ENCODE assay signal across 8 mouse cellular contexts in the genomic region with DNA sequence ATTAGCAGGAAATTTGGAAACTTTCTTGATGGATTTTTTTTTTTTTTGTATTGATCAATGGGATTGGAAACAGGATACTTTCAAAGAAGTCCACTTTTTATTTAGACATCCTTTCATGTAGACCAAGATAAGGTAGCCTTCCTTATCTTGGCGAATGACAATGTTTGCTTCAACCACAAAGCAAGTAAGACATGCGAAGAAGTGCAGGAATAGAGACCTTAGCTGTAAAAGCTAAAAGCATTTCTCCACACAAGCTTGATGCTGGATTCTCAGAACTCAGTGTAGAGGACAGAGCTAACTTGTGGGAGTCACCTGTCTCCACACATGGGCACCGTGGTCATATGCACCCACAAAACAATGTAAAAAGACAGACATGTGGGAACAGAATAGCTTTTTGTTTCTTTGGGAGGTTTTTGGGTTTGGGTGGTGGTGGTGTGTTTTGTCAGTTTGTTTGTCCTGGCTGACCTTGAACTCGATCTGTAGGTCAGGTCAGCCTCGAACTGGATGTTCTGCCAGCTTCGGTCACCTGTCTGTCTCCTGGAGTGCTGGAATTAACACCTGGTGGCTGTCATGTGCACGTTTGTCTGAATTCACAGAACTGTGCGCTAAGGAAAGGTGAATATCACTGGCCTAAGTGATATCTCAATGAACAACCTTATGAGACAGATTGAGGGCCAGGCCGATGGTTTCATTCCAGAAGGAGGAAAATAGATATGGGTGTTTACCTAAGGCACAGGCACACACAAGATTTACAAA. TPM values are rescaled to one million over a fixed set of nuclear protein-coding genes. Genes with fewer than 3 reads are reported as not detected.
DNase-seq lines count a peak whose midpoint lies in the region; ATAC-seq and TF ChIP-seq lines count a peak whose summit lies in the region.

No protein-coding gene starts in this region.

- H3K9ac ChIP-seq in lung, postnatal 0 days (replicated peaks; ENCODE audit: low read depth): peak overlapping the region; percentile 48; the same call in 1 of the 2 replicates
- H3K9ac ChIP-seq in hindbrain, embryonic 11.5 days (ENCODE audit: low read depth, low read length): no peak overlapping the region
- H3K9ac ChIP-seq in limb, embryonic 14.5 days (ENCODE audit: low read depth, low read length, severe bottlenecking): 0 out of 2 replicates have a peak overlapping the region, but pooled peaks have one; percentile 62
- H3K9ac ChIP-seq in stomach, embryonic 14.5 days (replicated peaks; ENCODE audit: low read depth, low read length): no peak overlapping the region

- no peak for TF ChIP-seq EP300 in lung, postnatal 0 days (IDR thresholded peaks at IDR 0.05)

- WGBS in lung, postnatal 0 days: 56% methylated on average over 9 of the region's 9 CpGs
- 81% methylated on average over 9 of the region's 9 CpGs for WGBS in hindbrain, embryonic 11.5 days
- 76% methylated on average over 9 of the region's 9 CpGs for WGBS in limb, embryonic 14.5 days
- WGBS in stomach, embryonic 14.5 days: 59% methylated on average over 9 of the region's 9 CpGs

- H3K4me3 ChIP-seq in lung, postnatal 0 days (ENCODE audit: low read depth, low read length): peak overlapping the region; percentile 53
- H3K4me3 ChIP-seq in hindbrain, embryonic 11.5 days (ENCODE audit: low read depth, low read length): no peak overlapping the region; the same call in 1 of the 2 replicates
- H3K4me3 ChIP-seq in limb, embryonic 14.5 days (replicated peaks; ENCODE audit: low read length): peak overlapping the region; percentile 47
- H3K4me3 ChIP-seq in stomach, embryonic 14.5 days (ENCODE audit: low read depth, low read length): peak overlapping the region; percentile 31

- TF ChIP-seq CTCF in lung, postnatal 0 days (IDR thresholded peaks at IDR 0.05): no peak

- H3K27me3 ChIP-seq in lung, postnatal 0 days (replicated peaks; ENCODE audit: insufficient read depth, low read length): no peaks in the 10 kb centered on the region
- no peaks in the 10 kb centered on the region for H3K27me3 ChIP-seq in hindbrain, embryonic 11.5 days (ENCODE audit: control insufficient read depth, insufficient read depth, low read length)
- no peaks in the 10 kb centered on the region for H3K27me3 ChIP-seq in limb, embryonic 14.5 days (ENCODE audit: control insufficient read depth, insufficient read depth, low read length)
- no peaks in the 10 kb centered on the region for H3K27me3 ChIP-seq in stomach, embryonic 14.5 days (ENCODE audit: control insufficient read depth, insufficient read depth, low read length)

- no peak overlapping the region for H3K27ac ChIP-seq in lung, postnatal 0 days (ENCODE audit: low read length)
- H3K27ac ChIP-seq in hindbrain, embryonic 11.5 days (ENCODE audit: low read depth, low read length): no peak overlapping the region
- no peak overlapping the region for H3K27ac ChIP-seq in limb, embryonic 14.5 days (replicated peaks; ENCODE audit: low read depth, low read length)
- H3K27ac ChIP-seq in stomach, embryonic 14.5 days (ENCODE audit: low read length): no peak overlapping the region

- no peak for TF ChIP-seq POLR2A in limb, embryonic 14.5 days (IDR thresholded peaks at IDR 0.05; ENCODE audit: borderline replicate concordance, extremely low read depth, insufficient read depth, insufficient read length)

- peaks cover 4% of the 10 kb centered on the region; the same call in 1 of the 2 replicates for H3K4me1 ChIP-seq in lung, postnatal 0 days (ENCODE audit: insufficient read depth, low read depth, low read length)
- no peaks in the 10 kb centered on the region for H3K4me1 ChIP-seq in hindbrain, embryonic 11.5 days (replicated peaks; ENCODE audit: control insufficient read depth, insufficient read depth, low read length)
- H3K4me1 ChIP-seq in limb, embryonic 14.5 days (ENCODE audit: control insufficient read depth, insufficient read depth, low read length): peaks cover 6% of the 10 kb centered on the region; the same call in 1 of the 2 replicates
- peaks cover 9% of the 10 kb centered on the region; the same call in 1 of the 2 replicates for H3K4me1 ChIP-seq in stomach, embryonic 14.5 days (ENCODE audit: control insufficient read depth, insufficient read depth, low read length)

- H3K4me2 ChIP-seq in lung, postnatal 0 days (replicated peaks; ENCODE audit: low read depth, low read length): peak overlapping the region; percentile 81
- H3K4me2 ChIP-seq in hindbrain, embryonic 11.5 days (replicated peaks; ENCODE audit: low read depth, low read length): peak overlapping the region; percentile 55; the same call in 1 of the 2 replicates
- H3K4me2 ChIP-seq in limb, embryonic 14.5 days (replicated peaks; ENCODE audit: low read depth, low read length, severe bottlenecking): peak overlapping the region; percentile 74
- H3K4me2 ChIP-seq in stomach, embryonic 14.5 days (replicated peaks; ENCODE audit: low read depth, low read length): peak overlapping the region; percentile 71

- no peaks in the 10 kb centered on the region for H3K9me3 ChIP-seq in lung, postnatal 0 days (ENCODE audit: low read length)
- H3K9me3 ChIP-seq in hindbrain, embryonic 11.5 days (ENCODE audit: control insufficient read depth, low read length): no peaks in the 10 kb centered on the region
- H3K9me3 ChIP-seq in limb, embryonic 14.5 days (ENCODE audit: control insufficient read depth, low read length): no peaks in the 10 kb centered on the region
- no peaks in the 10 kb centered on the region for H3K9me3 ChIP-seq in stomach, embryonic 14.5 days (ENCODE audit: control insufficient read depth, low read depth, low read length)

- 0 out of 2 replicates have a peak, but pooled peaks cover 4% of the 10 kb centered on the region for H3K36me3 ChIP-seq in lung, postnatal 0 days (ENCODE audit: insufficient read depth, low read length)
- no peaks in the 10 kb centered on the region for H3K36me3 ChIP-seq in hindbrain, embryonic 11.5 days (ENCODE audit: control insufficient read depth, insufficient read depth, low read length)
- peaks cover 9% of the 10 kb centered on the region for H3K36me3 ChIP-seq in limb, embryonic 14.5 days (ENCODE audit: control insufficient read depth, insufficient read depth, low read length)
- no peaks in the 10 kb centered on the region for H3K36me3 ChIP-seq in stomach, embryonic 14.5 days (ENCODE audit: control insufficient read depth, insufficient read depth, low read length)

- no peak for DNase-seq in lung, postnatal 0 days (ENCODE audit: low spot score)
- DNase-seq in lung, postnatal 25 days (ENCODE audit: low spot score): no peak
- no peak for DNase-seq in hindbrain, embryonic 11.5 days (ENCODE audit: low spot score)
- DNase-seq in limb, embryonic 14.5 days (ENCODE audit: low spot score): no peak
- DNase-seq in cerebellum, adult 11-12 months: no peak
- no peak for DNase-seq in thymus, adult 18-20 months
- no peak for DNase-seq in ovary, adult 18-20 months (ENCODE audit: low spot score)

- ATAC-seq in lung, postnatal 0 days: peak; percentile 17; the same call in 1 of the 2 replicates
- ATAC-seq in hindbrain, embryonic 11.5 days (ENCODE audit: low FRiP score): no peak
- no peak for ATAC-seq in limb, embryonic 14.5 days (ENCODE audit: low FRiP score, low read depth)
- no peak for ATAC-seq in stomach, embryonic 14.5 days (ENCODE audit: insufficient number of reproducible peaks, insufficient read depth, low FRiP score, low read depth)

RNA-seq across cellular contexts. Expression of a gene that starts 0.5 kb away (rescaled TPM):
- polyA plus RNA-seq in lung, postnatal 0 days (2015; fragmentation: Nextera tagmentation; extraction: Ambion mirVana): 27.5 and 27.6 TPM in 2 replicates
- polyA plus RNA-seq in hindbrain, embryonic 11.5 days (2014; fragmentation: Nextera tagmentation; extraction: Ambion mirVana): 30.2 and 31.6 TPM in 2 replicates
- polyA plus RNA-seq in limb, embryonic 14.5 days (2012; rRNA removed): 13.1 and 16.2 TPM in 2 replicates
- polyA plus RNA-seq in limb, embryonic 14.5 days (2014; fragmentation: Nextera tagmentation; extraction: Ambion mirVana): 26.8 and 28.2 TPM in 2 replicates
- polyA plus RNA-seq in stomach, embryonic 14.5 days (2014; fragmentation: Nextera tagmentation; extraction: Ambion mirVana): 23.2 and 26.9 TPM in 2 replicates

RNA-seq across cellular contexts. Expression of a gene that starts 17.0 kb away (rescaled TPM):
- 13.0 and 14.3 TPM in 2 replicates for polyA plus RNA-seq in lung, postnatal 0 days (2015; fragmentation: Nextera tagmentation; extraction: Ambion mirVana)
- 14.2 and 14.9 TPM in 2 replicates for polyA plus RNA-seq in hindbrain, embryonic 11.5 days (2014; fragmentation: Nextera tagmentation; extraction: Ambion mirVana)
- 9.0 and 9.5 TPM in 2 replicates for polyA plus RNA-seq in limb, embryonic 14.5 days (2012; rRNA removed)
- 13.5 and 13.7 TPM in 2 replicates for polyA plus RNA-seq in limb, embryonic 14.5 days (2014; fragmentation: Nextera tagmentation; extraction: Ambion mirVana)
- polyA plus RNA-seq in stomach, embryonic 14.5 days (2014; fragmentation: Nextera tagmentation; extraction: Ambion mirVana): 18.1 and 19.7 TPM in 2 replicates

RNA-seq across cellular contexts. Expression of a gene that starts 33.7 kb away (rescaled TPM):
- polyA plus RNA-seq in lung, postnatal 0 days (2015; fragmentation: Nextera tagmentation; extraction: Ambion mirVana): 0.08 and 0.12 TPM in 2 replicates
- polyA plus RNA-seq in hindbrain, embryonic 11.5 days (2014; fragmentation: Nextera tagmentation; extraction: Ambion mirVana): 0.29 TPM in 1 of 2 replicates, not detected in the other
- polyA plus RNA-seq in limb, embryonic 14.5 days (2012; rRNA removed): 0.20 and 0.22 TPM in 2 replicates
- 0.23 and 0.47 TPM in 2 replicates for polyA plus RNA-seq in limb, embryonic 14.5 days (2014; fragmentation: Nextera tagmentation; extraction: Ambion mirVana)
- not detected in 2 replicates for polyA plus RNA-seq in stomach, embryonic 14.5 days (2014; fragmentation: Nextera tagmentation; extraction: Ambion mirVana)

RNA-seq across cellular contexts. Expression of a gene that starts 54.7 kb away (rescaled TPM):
- 2.4 and 2.8 TPM in 2 replicates for polyA plus RNA-seq in lung, postnatal 0 days (2015; fragmentation: Nextera tagmentation; extraction: Ambion mirVana)
- polyA plus RNA-seq in hindbrain, embryonic 11.5 days (2014; fragmentation: Nextera tagmentation; extraction: Ambion mirVana): 3.7 and 4.6 TPM in 2 replicates
- 6.7 and 9.8 TPM in 2 replicates for polyA plus RNA-seq in limb, embryonic 14.5 days (2012; rRNA removed)
- 4.8 TPM in 2 replicates for polyA plus RNA-seq in limb, embryonic 14.5 days (2014; fragmentation: Nextera tagmentation; extraction: Ambion mirVana)
- 2.5 and 4.1 TPM in 2 replicates for polyA plus RNA-seq in stomach, embryonic 14.5 days (2014; fragmentation: Nextera tagmentation; extraction: Ambion mirVana)

Comparison
In these comparisons a context has a peak if more than half of its experiments do, and no peak if none do; other contexts are left out.
1. H3K9ac ChIP-seq: peak in lung, postnatal 0 days (single experiment) and limb, embryonic 14.5 days (single experiment); none in hindbrain, embryonic 11.5 days (single experiment) and stomach, embryonic 14.5 days (single experiment).
2. Peak in every context shown above with its lines, with median percentiles within 50 percentile points of each other: H3K4me2 ChIP-seq.